Mouse (Mus musculus) hindbrain, embryonic 13.5 days (tissue): ENCODE data around the gene Mynn. TPM values are rescaled to one million over a fixed set of nuclear protein-coding genes. Genes with fewer than 3 reads are reported as not detected.
"Not testable (repeated sequence)": the region's sequence is repeated elsewhere in the genome, so short reads cannot be mapped to it uniquely, and the experiment has no call there.

Experiments used
- ATAC-seq: fragments of 200-750 bp; cut with Nextera tagmentation; 2 replicates; pipeline ENCODE4 v1.8.0; 2017; ENCODE audit warnings: moderate TSS enrichment; ENCODE audit not compliant: low FRiP score
- H3K27ac ChIP-seq: fragments of 300-500 bp; sonication (generic); 2 replicates; pipeline ENCODE4 v1.5.1; 2015; ENCODE audit warnings: inconsistent platforms, mild to moderate bottlenecking, moderate library complexity
- H3K27me3 ChIP-seq: fragments of 300-500 bp; sonication (generic); 2 replicates; pipeline ENCODE4 v1.6.1; 2015; ENCODE audit warnings: mild to moderate bottlenecking, inconsistent platforms
- H3K36me3 ChIP-seq: fragments of 300-500 bp; sonication (generic); 2 replicates; pipeline ENCODE4 v1.6.1; 2015; ENCODE audit warnings: mild to moderate bottlenecking, inconsistent platforms
- H3K4me1 ChIP-seq: fragments of 300-500 bp; sonication (generic); replicated peaks from 2 replicates; pipeline ENCODE4 v1.6.1; 2015; ENCODE audit warnings: inconsistent platforms
- H3K4me2 ChIP-seq: fragments of 300-500 bp; sonication (generic); 2 replicates; pipeline ENCODE4 v1.6.1; 2015; ENCODE audit warnings: inconsistent platforms, mild to moderate bottlenecking, moderate library complexity
- H3K4me3 ChIP-seq: fragments of 300-500 bp; sonication (generic); 2 replicates; pipeline ENCODE4 v1.5.1; 2015; ENCODE audit warnings: mild to moderate bottlenecking, inconsistent platforms
- H3K9ac ChIP-seq: fragments of 300-500 bp; sonication (generic); 2 replicates; pipeline ENCODE4 v1.6.1; 2015; ENCODE audit warnings: mild to moderate bottlenecking, inconsistent platforms
- H3K9me3 ChIP-seq: fragments of 300-500 bp; sonication (generic); 2 replicates; pipeline ENCODE4 v1.6.1; 2016; ENCODE audit warnings: inconsistent platforms
- WGBS: fragments of 180-500 bp; shearing (Covaris S2); methylation state at CpG from one replicate; pipeline ENCODE4 v1.1.7; 2015; 5-methylcytosine and 5-hydroxymethylcytosine counted together
- polyA plus RNA-seq: library from polyadenylated mRNA; unstranded; fragments of >200 nt; fragmentation: Nextera tagmentation; extraction: Ambion mirVana; gene quantifications from 2 replicates; pipeline ENCODE4 v1.2.1, GENCODE M21; 2015

Mynn gene
- polyA plus RNA-seq, result 34.6 and 35.0 TPM in 2 replicates

DNA sequence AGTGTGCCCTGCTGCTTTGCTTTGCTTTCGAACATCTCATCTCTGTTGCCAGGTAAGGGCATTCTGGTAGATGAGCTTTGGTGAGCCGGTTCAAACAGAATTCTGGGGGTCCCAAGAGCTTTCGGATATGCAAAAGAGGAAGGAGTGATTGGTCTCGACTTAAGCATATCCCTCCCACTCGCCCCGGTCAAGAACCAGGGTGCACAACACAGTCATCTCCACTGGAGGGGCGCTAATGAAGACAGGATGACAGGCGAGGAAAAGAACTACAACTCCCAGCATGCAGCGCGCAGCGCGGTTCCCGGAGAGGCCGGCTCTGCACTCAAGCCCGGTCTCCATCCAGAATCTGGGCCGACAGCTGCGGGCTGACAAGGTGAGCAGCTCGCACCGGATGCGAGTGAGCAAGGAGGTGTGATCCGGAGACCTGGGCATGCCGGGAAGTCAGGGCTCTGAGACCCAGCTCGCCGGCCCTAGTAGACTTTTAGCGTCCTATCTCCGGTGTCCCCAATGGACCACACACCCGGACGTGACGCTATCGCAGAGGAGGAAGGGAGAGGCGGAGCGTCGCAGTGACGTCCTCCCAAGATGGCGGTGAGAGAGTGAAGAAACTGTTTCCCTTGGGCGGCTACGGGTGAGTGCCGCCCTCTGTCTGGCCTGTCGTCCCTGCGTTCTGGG, at the start of gene Mynn:
TSS of gene Mynn (plus strand) at position 1 of the 675 bp plus-strand sequence.
- Histone ChIP-seq H3K4me2 (peak within 1 kb of the TSS; percentile 76), H3K9ac (peak within 1 kb of the TSS; percentile 84), H3K4me1 (peaks cover 36% of the 10 kb centered on the region), H3K27ac (peak within 1 kb of the TSS; percentile 97), H3K4me3 (peak within 1 kb of the TSS; percentile 92), H3K9me3 (no peaks in the 10 kb centered on the region), H3K36me3 (peaks cover 20% of the 10 kb centered on the region), H3K27me3 (peaks cover 13% of the 10 kb centered on the region)
- WGBS, result under 1% methylated on average over 40 of the region's 40 CpGs
- ATAC-seq, result peak; percentile 96

DNA sequence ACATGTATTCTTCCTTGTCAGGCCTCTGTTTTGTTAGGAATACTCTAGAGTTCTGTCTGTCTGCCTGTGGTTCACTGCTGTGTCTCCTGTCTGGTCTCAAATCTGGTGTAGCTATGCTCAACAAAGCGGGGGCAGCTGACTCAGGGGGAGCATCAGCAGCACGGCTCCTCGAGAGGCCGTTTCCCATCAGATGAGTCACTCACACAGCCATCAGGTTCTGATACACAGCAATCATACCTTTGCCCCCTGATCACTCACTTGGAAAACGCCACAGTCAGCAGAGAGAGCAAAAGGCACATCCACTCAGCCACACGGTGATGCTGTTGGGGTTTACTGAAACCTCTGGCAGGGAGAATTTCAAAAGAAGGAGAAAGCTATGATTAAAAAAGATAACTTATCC, 48.1 kb upstream of the Mynn start:
- H3K27me3 ChIP-seq, result no peaks in the 10 kb centered on the region
- H3K9me3 ChIP-seq, result no peaks in the 10 kb centered on the region
- no peak overlapping the region for H3K9ac ChIP-seq
- H3K36me3 ChIP-seq, result no peaks in the 10 kb centered on the region
- H3K4me2 ChIP-seq, result no peak overlapping the region
- WGBS, result 60% methylated on average over 6 of the region's 6 CpGs
- no peaks in the 10 kb centered on the region for H3K4me1 ChIP-seq
- no peak overlapping the region for H3K27ac ChIP-seq
- no peak overlapping the region for H3K4me3 ChIP-seq
- ATAC-seq, result no peak

DNA sequence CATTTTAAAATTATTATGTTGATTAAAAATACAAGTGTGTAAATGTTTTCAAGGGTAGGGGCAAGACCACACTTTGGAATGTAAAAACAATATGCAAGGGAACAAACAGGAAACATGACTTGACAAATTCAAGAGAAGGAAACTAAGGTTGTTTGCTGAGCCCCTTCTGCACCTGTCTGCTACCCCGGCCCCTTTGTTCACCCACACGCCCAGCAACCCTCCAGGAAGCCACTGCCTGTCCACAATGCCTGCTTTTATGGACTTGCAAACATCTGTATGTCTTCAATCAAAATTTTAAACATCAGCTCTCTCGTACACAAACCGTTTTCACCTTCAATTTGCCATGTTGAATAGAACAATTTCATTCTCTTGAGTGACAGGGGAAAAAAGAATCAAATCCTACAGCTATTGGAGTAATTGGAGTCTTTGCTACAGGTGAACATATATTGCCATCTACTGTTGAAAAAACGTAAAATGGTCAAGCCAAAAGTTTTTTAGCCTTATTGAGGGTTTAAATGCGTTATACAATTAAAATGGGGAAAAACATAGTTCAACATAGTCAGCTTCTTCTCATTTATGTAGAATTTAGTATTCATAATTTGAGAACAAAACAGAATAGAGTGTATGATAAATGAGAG, 41.1 kb upstream of the Mynn start:
- Histone ChIP-seq H3K4me1 (no peaks in the 10 kb centered on the region), H3K27me3 (no peaks in the 10 kb centered on the region), H3K4me2 (no peak overlapping the region), H3K9me3 (no peaks in the 10 kb centered on the region), H3K4me3 (no peak overlapping the region), H3K27ac (no peak overlapping the region), H3K36me3 (no peaks in the 10 kb centered on the region), H3K9ac (no peak overlapping the region)
- 54% methylated on average over 6 of the region's 6 CpGs for WGBS
- no peak for ATAC-seq

DNA sequence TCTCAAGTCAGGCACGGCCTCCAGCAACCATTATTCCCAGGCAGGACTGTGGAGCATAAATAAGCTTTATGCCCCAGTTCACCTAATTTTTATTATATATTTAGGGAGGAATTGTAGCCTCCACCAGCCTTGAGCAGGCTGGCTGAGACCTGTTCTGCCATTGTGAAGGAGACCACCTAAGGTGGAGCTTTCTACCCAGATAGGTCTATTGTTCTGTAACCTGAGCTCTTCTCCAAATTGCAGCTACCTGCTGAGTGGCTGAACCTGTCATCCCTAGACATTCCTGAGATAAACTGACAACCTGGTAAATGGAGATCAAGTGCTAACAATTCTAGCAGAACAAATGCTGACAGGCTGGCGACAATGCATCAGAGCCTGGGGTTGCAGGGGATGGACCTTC, 35.5 kb upstream of the Mynn start:
- not testable (repeated sequence) for H3K27ac ChIP-seq, H3K27me3 ChIP-seq, H3K4me2 ChIP-seq, H3K4me1 ChIP-seq, H3K9ac ChIP-seq, H3K9me3 ChIP-seq, ATAC-seq, H3K36me3 ChIP-seq, H3K4me3 ChIP-seq
- WGBS, result 50% methylated on average over 1 of the region's 2 CpGs

DNA sequence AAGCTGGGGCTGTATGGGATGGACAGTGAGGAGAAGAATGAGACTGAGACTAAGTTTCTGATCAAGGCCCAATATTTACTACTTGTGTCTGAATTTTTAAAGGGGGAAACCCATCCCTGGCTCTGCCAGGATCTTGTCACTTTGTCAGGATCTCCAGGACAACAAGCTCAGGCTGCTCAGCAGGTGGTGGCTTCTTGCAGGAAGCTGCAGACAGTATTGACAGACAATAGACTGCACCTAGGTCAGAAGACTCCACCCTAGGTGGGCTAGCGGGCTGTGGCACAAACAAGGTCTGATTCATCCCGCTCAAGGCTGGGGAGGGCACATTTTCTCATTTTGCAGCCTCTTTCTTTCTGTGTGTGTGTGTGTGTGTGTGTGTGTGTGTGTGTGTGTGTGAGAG, 28.3 kb upstream of the Mynn start:
- no peaks in the 10 kb centered on the region for H3K36me3 ChIP-seq

DNA sequence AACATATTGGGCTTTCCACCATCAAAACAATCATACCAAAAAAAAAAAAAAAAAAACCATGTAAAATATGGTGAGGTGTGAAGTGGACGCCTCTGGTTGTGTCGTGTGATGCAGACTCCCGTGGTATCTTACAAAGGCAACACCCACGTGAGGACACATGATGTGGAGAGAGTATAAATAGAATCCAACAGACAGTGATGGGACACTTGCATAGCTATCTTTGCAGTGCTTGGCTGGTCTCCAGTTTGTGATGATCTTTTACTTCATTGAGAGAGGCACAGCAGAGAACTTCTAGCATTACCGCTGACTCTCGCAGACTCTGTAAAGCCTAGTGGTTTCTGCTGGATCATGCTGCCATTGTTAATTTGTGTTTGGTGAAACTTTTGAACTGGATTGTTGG, 13.0 kb upstream of the Mynn start:
- WGBS, result 84% methylated on average over 6 of the region's 6 CpGs
- H3K27ac ChIP-seq, result no peak overlapping the region
- no peak overlapping the region for H3K4me2 ChIP-seq

More for the DNA sequence above, 28.3 kb upstream of the Mynn start:
- no peak overlapping the region for H3K9ac ChIP-seq
- ATAC-seq, result no peak
- no peaks in the 10 kb centered on the region for H3K9me3 ChIP-seq
- H3K4me1 ChIP-seq, result no peaks in the 10 kb centered on the region
- no peak overlapping the region for H3K4me2 ChIP-seq
- no peak overlapping the region for H3K4me3 ChIP-seq
- WGBS, result 16% methylated on average over 2 of the region's 2 CpGs
- no peaks in the 10 kb centered on the region for H3K27me3 ChIP-seq
- H3K27ac ChIP-seq, result no peak overlapping the region

DNA sequence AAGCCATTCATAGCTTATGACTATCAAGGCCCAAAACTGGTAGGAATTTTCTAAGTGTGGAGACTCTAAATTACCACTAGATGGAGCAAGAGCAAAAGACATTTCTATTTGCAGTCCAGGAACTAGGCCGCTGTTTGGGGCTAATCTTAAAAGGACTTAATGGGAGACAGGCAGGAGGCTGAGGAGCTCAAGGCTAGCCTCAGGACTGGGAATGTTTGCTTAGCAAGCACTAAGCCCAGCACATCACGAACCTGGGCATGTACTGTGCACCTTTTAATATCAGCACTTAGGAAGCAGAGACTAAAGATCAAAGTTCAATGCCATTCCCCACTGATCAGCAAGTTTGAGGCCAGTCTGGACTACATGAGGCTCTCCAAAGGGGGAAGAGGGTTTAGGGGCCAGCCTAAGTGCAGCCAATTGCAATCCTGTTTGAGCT, 9.4 kb upstream of the Mynn start:
- WGBS, result 0% methylated on average over 2 of the region's 2 CpGs
- H3K4me2 ChIP-seq, result no peak overlapping the region
- peaks cover 10% of the 10 kb centered on the region; the same call in 1 of the 2 replicates for H3K27me3 ChIP-seq
- H3K9me3 ChIP-seq, result no peaks in the 10 kb centered on the region
- no peak overlapping the region for H3K27ac ChIP-seq
- H3K4me3 ChIP-seq, result no peak overlapping the region
- no peak overlapping the region for H3K9ac ChIP-seq
- H3K4me1 ChIP-seq, result peaks cover 5% of the 10 kb centered on the region; the same call in 1 of the 2 replicates
- ATAC-seq, result no peak
- H3K36me3 ChIP-seq, result no peaks in the 10 kb centered on the region

More for the DNA sequence above, 13.0 kb upstream of the Mynn start:
- no peak overlapping the region for H3K4me3 ChIP-seq
- no peaks in the 10 kb centered on the region for H3K4me1 ChIP-seq
- H3K36me3 ChIP-seq, result no peaks in the 10 kb centered on the region
- H3K9me3 ChIP-seq, result 0 out of 2 replicates have a peak, but pooled peaks cover 2% of the 10 kb centered on the region
- no peaks in the 10 kb centered on the region for H3K27me3 ChIP-seq
- no peak overlapping the region for H3K9ac ChIP-seq
- no peak for ATAC-seq

DNA sequence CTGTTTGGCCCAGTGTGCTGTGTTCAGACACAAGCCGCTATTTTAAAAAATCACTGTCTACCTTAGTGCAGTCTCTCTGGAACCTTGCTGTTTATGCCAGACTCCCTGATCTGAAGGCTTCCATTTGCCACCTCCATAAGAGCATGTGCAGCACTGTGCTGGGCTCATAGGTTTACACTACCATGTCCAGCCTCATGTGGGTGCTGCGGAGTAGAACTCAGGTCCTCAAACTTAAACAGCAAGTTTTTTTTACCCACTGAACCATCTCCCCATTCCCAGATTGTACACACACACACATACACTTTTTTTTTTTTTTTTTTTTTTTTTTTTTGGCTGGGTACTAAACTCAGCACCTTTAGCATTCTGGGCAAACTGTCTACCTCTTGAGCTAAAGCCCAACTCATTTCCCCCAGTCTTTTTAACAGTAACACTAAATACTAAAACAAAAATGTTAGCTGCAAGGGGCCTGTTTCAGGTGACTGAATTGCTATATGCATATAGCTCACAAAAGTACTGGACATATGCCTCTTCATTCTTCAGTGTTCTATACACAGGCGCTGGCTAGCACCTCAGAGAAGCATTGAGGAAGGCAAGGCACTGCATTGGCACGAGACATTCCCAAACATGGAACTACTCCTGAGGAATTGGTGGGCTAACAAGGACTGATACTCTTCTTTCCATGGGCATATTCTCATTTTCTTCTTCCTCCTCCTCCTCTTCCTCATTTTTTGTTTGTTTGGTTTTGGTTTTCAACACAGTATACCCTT, 8.0 kb upstream of the Mynn start:
- Histone ChIP-seq H3K9ac (no peak overlapping the region), H3K4me3 (no peak overlapping the region), H3K27ac (no peak overlapping the region), H3K4me1 (peaks cover 5% of the 10 kb centered on the region; the same call in 1 of the 2 replicates), H3K4me2 (no peak overlapping the region), H3K36me3 (no peaks in the 10 kb centered on the region), H3K27me3 (peaks cover 21% of the 10 kb centered on the region), H3K9me3 (no peaks in the 10 kb centered on the region)
- no peak for ATAC-seq
- WGBS, result 83% methylated on average over 4 of the region's 4 CpGs

DNA sequence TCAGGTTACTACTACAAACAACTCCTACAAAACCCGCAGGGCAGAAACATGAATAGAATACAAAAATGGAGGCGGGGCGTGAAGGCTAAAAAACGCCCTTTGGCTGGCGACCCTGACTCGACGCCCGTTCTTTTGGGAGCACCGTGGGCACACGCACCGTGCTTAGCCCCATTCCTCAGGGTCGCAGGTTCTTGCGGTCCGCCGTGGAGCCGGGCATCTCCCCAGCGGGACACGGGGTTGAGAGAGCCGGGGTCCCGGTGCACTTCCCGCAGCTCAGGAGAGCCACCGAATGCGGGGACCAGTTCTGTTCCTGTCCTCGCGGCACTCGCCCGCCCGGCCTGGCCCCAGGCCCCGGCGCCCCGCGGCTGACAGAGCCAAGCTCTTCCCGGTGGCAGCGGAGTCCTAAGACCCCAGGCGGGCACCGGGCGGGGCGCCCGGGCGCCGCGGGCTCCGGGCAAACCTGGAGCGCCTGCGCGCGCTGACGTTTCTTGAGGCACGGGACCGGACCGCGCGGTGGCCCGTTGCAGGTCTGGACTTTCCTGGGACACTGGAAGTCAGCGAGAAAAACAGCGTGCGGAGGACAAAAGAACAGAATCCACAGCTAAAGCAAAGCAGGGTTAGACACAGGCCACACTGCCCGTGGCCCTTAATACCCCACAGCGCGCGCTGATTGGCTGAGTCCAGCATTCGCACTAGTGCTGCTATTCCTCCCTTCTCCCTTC, 6.6 kb upstream of the Mynn start:
- ATAC-seq, result peak; percentile 77
- WGBS, result under 1% methylated on average over 53 of the region's 62 CpGs

DNA sequence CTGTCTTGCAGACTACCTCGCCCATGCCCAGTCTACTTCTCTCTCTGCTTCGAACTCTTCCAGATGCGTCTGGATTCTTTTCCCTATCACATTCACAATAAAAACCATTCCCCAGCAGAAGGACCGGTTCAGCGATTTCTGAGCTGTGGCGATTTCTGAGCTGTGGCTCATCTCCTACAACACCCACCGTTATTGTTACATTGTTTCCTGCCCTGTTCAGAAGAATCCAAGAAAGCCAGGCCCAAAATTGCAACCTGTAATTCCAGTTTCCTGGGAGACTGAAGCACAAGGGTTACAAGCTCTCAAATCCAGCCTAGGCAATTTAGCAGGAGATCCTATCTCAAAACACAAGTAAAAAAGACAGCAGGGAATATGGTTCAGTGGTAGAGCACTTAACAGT, 4.6 kb upstream of the Mynn start:
- no peak overlapping the region for H3K4me3 ChIP-seq
- peaks cover 15% of the 10 kb centered on the region for H3K4me1 ChIP-seq
- H3K27me3 ChIP-seq, result peaks cover 21% of the 10 kb centered on the region
- no peak overlapping the region for H3K4me2 ChIP-seq
- H3K9ac ChIP-seq, result no peak overlapping the region
- 88% methylated on average over 7 of the region's 7 CpGs for WGBS
- ATAC-seq, result no peak
- no peaks in the 10 kb centered on the region for H3K36me3 ChIP-seq
- H3K27ac ChIP-seq, result no peak overlapping the region
- H3K9me3 ChIP-seq, result no peaks in the 10 kb centered on the region

More for the DNA sequence above, 6.6 kb upstream of the Mynn start:
- Histone ChIP-seq H3K27me3 (peaks cover 21% of the 10 kb centered on the region), H3K27ac (peak overlapping the region; percentile 84), H3K9me3 (no peaks in the 10 kb centered on the region), H3K36me3 (no peaks in the 10 kb centered on the region), H3K4me3 (peak overlapping the region; percentile 75), H3K4me2 (peak overlapping the region; percentile 67), H3K9ac (peak overlapping the region; percentile 88), H3K4me1 (peaks cover 15% of the 10 kb centered on the region)

DNA sequence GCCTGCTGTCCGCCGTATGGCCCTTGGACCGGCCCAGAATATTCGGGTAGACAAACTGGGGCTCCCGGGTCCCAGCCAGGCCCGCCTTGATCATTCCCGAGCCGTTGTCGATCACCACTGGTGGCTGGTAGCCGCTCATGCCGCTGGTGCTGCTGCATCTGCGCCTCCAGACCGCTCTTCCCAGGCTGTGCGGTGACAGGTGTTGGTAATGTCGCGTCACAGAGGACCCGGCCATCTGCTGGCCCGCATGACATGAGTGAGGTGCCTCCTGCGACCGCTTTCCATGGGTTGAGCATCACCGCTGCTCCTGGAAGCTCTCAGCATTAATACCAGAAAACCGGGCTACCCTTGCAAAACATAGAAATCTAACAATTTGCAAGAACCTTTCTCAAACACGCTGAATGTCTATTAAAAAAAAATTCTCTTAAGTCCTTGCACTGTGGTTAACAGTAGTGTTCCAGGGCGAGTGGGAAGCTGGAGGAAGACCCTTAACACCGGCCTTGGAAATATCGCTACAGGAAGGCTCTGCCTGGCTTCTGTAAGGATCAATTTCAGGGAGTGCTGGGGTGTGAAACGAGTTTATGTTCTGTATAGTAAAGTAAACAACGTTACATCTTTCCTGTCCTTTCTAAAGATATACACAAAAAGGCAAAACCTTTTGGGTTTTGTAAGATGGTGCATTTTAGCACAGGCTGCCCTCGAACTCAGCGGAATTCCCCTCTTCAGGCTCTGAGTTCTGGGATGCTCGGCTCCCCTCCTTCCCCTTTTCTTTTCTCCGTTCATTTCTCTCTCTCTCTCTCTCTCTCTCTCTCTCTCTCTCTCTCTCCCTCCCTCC, 1.9 kb upstream of the Mynn start, which contains the start of gene Actrt3:
TSS of gene Actrt3 (minus strand) at position 229 of the 835 bp plus-strand sequence.
- Histone ChIP-seq H3K9ac (peak within 1 kb of the TSS; percentile 75), H3K9me3 (no peaks in the 10 kb centered on the region), H3K27me3 (peaks cover 21% of the 10 kb centered on the region), H3K4me1 (peaks cover 36% of the 10 kb centered on the region), H3K36me3 (peaks cover 9% of the 10 kb centered on the region), H3K4me2 (peak within 1 kb of the TSS; percentile 76), H3K4me3 (peak within 1 kb of the TSS; percentile 92), H3K27ac (peak within 1 kb of the TSS; percentile 61)
- no peak for ATAC-seq
- 2% methylated on average over 32 of the region's 32 CpGs for WGBS
